Mouse (Mus musculus) CH12.LX (cell line): ENCODE measurements around the gene Ephb6.

Experiments used
- MAZ ChIP-seq: IDR thresholded peaks from 2 replicates; pipeline ENCODE4 v1.6.1; 2012; ENCODE audit warnings: low read depth, mild to moderate bottlenecking, inconsistent platforms, low read length, improper control_type of control experiment, moderate library complexity
- MEF2A ChIP-seq: IDR thresholded peaks from 2 replicates; pipeline ENCODE4 v1.6.1; 2014; ENCODE audit warnings: low read depth, mild to moderate bottlenecking, inconsistent platforms, low read length, improper control_type of control experiment, borderline replicate concordance

- TF ChIP-seq MEF2A, result no peak
- no peak for TF ChIP-seq MAZ
These were observed 57.0 kb downstream of the Ephb6 start for GRCm38 (mm10) chr6:41662320-41662719.
